Comparison of ENCODE assay signal across 8 mouse cellular contexts in the genomic region with DNA sequence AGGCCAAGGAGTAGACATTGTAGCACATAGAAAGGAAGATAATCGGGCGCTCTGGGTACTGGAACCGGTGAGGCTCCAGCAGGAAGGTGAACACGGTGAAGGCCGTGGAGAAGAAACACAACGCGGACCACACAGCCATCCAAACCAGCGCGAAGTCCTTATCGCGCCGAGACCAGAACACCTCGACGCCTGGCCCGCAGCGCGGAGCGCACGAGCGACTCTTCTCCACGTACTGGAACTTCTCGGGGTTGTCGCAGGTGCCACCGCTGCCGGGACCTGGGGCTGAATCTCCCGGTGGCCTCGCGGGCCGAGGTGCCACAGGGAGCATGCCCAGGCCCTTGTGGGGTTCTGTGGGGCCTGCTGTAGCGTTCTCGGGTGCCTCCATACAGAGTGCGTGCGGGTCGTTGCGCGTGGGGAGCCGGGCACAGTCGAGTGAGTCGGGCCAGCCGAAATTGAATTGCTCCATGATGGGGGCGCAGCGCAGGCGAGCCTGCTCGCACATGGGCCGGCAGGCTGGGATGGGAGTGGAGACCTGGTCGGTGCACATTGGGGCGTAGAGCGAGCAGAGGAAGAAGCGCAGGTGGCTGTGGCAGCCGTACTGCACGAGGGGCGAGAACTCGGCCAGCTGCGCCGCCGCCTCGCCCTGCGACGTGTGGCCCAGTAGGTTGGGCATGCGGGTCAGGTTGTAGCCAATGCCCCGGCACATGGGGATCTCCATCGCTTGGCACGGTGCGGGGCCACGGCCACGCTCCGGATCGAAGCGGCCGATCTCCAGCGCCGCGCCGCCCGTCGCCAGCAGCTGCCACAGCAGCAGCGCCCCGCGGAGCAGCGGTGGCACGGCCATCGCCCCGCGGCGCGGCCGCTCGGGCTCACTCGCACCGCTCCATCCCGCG. TPM values are rescaled to one million over a fixed set of nuclear protein-coding genes. Genes with fewer than 3 reads are reported as not detected.
DNase-seq lines count a peak whose midpoint lies in the region; ATAC-seq and TF ChIP-seq lines count a peak whose summit lies in the region.

No protein-coding gene starts in this region.

- H3K4me2 ChIP-seq in forebrain, embryonic 13.5 days, result peak overlapping the region; percentile 97

- H3K4me1 ChIP-seq in liver, adult 2 months (ENCODE audit: control insufficient read depth, insufficient read depth, low read length), result peaks cover 5% of the 10 kb centered on the region; the same call in 1 of the 2 replicates
- peaks cover 89% of the 10 kb centered on the region for H3K4me1 ChIP-seq in forebrain, embryonic 13.5 days

- H3K9ac ChIP-seq in liver, adult 2 months (ENCODE audit: low read depth, low read length), result peak overlapping the region; percentile 57
- peak overlapping the region; percentile 80 for H3K9ac ChIP-seq in forebrain, embryonic 13.5 days

- H3K79me2 ChIP-seq in liver, adult 2 months (ENCODE audit: control insufficient read depth, insufficient read depth, low read length), result no peaks in the 10 kb centered on the region

- no peak overlapping the region for H3K27ac ChIP-seq in liver, adult 2 months (replicated peaks; ENCODE audit: insufficient read depth, low read depth, low read length)
- peak overlapping the region; percentile 68 for H3K27ac ChIP-seq in forebrain, embryonic 13.5 days

- TF ChIP-seq POLR2A in liver, adult 2 months (IDR thresholded peaks at IDR 0.05; ENCODE audit: extremely low read depth, insufficient read depth, low read length), result no peak

- WGBS in liver, adult 2 months, result 4% methylated on average over 92 of the region's 92 CpGs
- 1% methylated on average over 75 of the region's 92 CpGs for WGBS in forebrain, embryonic 13.5 days

- no peak for DNase-seq in liver, adult 2 months (ENCODE audit: extremely low read depth, low read depth, low spot score)
- DNase-seq in liver (no peak), MN1 (ENCODE audit: low spot score) (no peak)
- DNase-seq in kidney, postnatal 10 days, result peak; percentile 40
- peak; percentile 52 for DNase-seq in neural tube, embryonic 10.5 days (ENCODE audit: extremely low spot score, low spot score)
- no peak for DNase-seq in layer of hippocampus, postnatal 36 days

- peaks cover 1% of the 10 kb centered on the region; the same call in 1 of the 2 replicates for H3K36me3 ChIP-seq in liver, adult 2 months (ENCODE audit: control insufficient read depth, insufficient read depth, low read length)
- H3K36me3 ChIP-seq in forebrain, embryonic 13.5 days (ENCODE audit: poor library complexity, severe bottlenecking), result peaks cover 24% of the 10 kb centered on the region

- ATAC-seq in activated CD4-positive, CD25-positive, alpha-beta regulatory T cell, adult 4 months, result peak; percentile 32
- ATAC-seq in forebrain, embryonic 13.5 days, result peak; percentile 50

- no peaks in the 10 kb centered on the region for H3K9me3 ChIP-seq in forebrain, embryonic 13.5 days (replicated peaks)

- peak overlapping the region; percentile 52; the same call in 1 of the 2 replicates for H3K4me3 ChIP-seq in liver, adult 2 months (ENCODE audit: insufficient read depth, low read depth, low read length)
- H3K4me3 ChIP-seq in forebrain, embryonic 13.5 days, result peak overlapping the region; percentile 64

- peaks cover 13% of the 10 kb centered on the region for H3K27me3 ChIP-seq in liver, adult 2 months (ENCODE audit: control insufficient read depth, insufficient read depth, low read length)
- H3K27me3 ChIP-seq in forebrain, embryonic 13.5 days, result peaks cover 17% of the 10 kb centered on the region

- no peak for TF ChIP-seq CTCF in liver, adult 2 months (IDR thresholded peaks at IDR 0.05; ENCODE audit: low read depth, low read length)

RNA-seq across cellular contexts. Expression of a gene that starts 0.6 kb away (rescaled TPM):
- total RNA-seq in liver, adult 2 months (2014; rRNA removed), result not detected in 2 replicates
- 0.05 and 0.07 TPM in 2 replicates for polyA plus RNA-seq in liver, adult 2 months (2012; rRNA removed)
- not detected for polyA plus RNA-seq in activated CD4-positive, CD25-positive, alpha-beta regulatory T cell, adult 4 months (2017; shearing (Covaris generic))
- 18.2 and 25.7 TPM in 2 replicates for polyA plus RNA-seq in forebrain, embryonic 13.5 days (2015; fragmentation: Nextera tagmentation; extraction: Ambion mirVana)
- total RNA-seq in layer of hippocampus, postnatal 36 days (2021), result 1 to 10 TPM; 4.1 to 5.7 TPM

Comparison
In these comparisons a context has a peak if more than half of its experiments do, and no peak if none do; other contexts are left out.
1. DNase-seq: peak in kidney, postnatal 10 days (single experiment) and neural tube, embryonic 10.5 days (single experiment); none in liver, adult 2 months (single experiment), liver (single experiment), MN1 (single experiment) and layer of hippocampus, postnatal 36 days (0 of 2).
2. RNA of a gene that starts 0.6 kb away (polyA plus RNA-seq): 18.2 to 25.7 TPM in forebrain, embryonic 13.5 days; 0.05 to 0.07 TPM in liver, adult 2 months and not detected in activated CD4-positive, CD25-positive, alpha-beta regulatory T cell, adult 4 months; every median in the first group is over 10 times any median in the second.